Mouse (Mus musculus): ENCODE data around the gene Pde6d. TPM values are rescaled to one million over a fixed set of nuclear protein-coding genes. Genes with fewer than 3 reads are reported as not detected.

Gene Pde6d
- polyA plus RNA-seq (2014; fragmentation: Nextera tagmentation; extraction: Ambion mirVana), result 85.4 and 88.4 TPM in 2 replicates

GRCm38 (mm10) chr1:86582451-86583096 lies at the start of gene Pde6d, which contains the start of gene Cops7b:
Gene Pde6d, minus strand, starts transcription at chr1:86582629.
Gene Cops7b, plus strand, starts transcription at chr1:86582904.
- no peaks in the 10 kb centered on the region for H3K36me3 ChIP-seq (replicated peaks; ENCODE audit: control insufficient read depth, insufficient read depth, low read depth, low read length)
- H3K9me3 ChIP-seq (replicated peaks; ENCODE audit: control insufficient read depth, low read length), result no peaks in the 10 kb centered on the region
- H3K4me3 ChIP-seq (ENCODE audit: low read depth, low read length), result peak within 1 kb of the TSS; percentile 88
- peak within 1 kb of the TSS; percentile 79 for H3K4me2 ChIP-seq (ENCODE audit: low read depth, low read length)
- DNase-seq (ENCODE audit: low spot score) (peak; percentile 96), ATAC-seq (replicated peaks; ENCODE audit: insufficient number of reproducible peaks, low FRiP score, low TSS enrichment, low read depth) (peak; percentile 98)
- H3K27ac ChIP-seq (replicated peaks; ENCODE audit: low read depth, low read length), result no peak within 1 kb of the TSS
- WGBS, result 0% methylated on average over 26 of the region's 26 CpGs
- no peaks in the 10 kb centered on the region for H3K4me1 ChIP-seq (ENCODE audit: control insufficient read depth, insufficient read depth, low read length)
- peak within 1 kb of the TSS; percentile 88 for H3K9ac ChIP-seq (replicated peaks; ENCODE audit: low read length)
- no peaks in the 10 kb centered on the region for H3K27me3 ChIP-seq (ENCODE audit: control insufficient read depth, insufficient read depth, low read length)

DNA sequence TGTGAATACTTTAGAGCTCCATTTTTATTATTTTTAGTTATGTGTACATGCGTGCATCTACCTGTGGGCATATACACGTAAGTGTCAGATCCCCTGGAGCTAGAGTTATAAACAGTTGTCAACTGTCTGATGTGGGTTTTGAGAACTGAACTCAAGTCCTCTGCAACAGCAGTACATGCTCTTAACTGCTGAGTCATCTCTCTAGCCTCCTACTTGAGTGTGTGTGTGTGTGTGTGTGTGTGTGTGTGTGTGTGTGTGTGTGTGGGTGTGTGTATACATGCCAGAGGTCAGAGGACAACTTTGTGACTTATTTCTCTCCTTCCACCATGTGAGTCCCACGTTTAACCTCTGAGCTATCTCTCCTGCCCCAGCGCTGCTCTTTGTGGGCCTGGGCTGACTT lies 48.1 kb upstream of the Pde6d start:
- no peak overlapping the region for H3K27ac ChIP-seq (replicated peaks; ENCODE audit: low read depth, low read length)
- 82% methylated on average over 4 of the region's 4 CpGs for WGBS
- no peaks in the 10 kb centered on the region for H3K27me3 ChIP-seq (ENCODE audit: control insufficient read depth, insufficient read depth, low read length)

DNA sequence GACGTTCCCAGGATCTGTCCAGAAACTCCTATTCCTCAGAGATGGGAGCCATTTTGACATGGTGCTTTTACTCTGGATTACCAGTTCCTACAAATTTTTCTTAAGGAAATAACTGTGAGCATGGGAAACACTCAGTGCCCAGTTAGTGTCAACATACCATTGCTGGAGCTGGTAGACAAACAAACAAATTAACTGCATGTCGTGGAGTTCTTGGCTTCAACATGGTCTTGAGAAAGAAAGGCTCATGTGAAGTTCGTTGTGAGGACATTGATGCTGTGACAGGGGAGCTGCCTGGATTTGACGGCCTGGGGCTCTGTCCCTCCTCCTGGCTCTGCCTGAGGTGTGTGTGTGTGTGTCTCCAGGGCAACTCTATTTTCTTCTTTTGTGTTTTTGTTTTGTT lies 47.5 kb upstream of the Pde6d start:
- H3K9ac ChIP-seq (replicated peaks; ENCODE audit: low read length), result no peak overlapping the region
- 52% methylated on average over 4 of the region's 4 CpGs for WGBS
- no peaks in the 10 kb centered on the region for H3K27me3 ChIP-seq (ENCODE audit: control insufficient read depth, insufficient read depth, low read length)
- H3K4me1 ChIP-seq (ENCODE audit: control insufficient read depth, insufficient read depth, low read length), result no peaks in the 10 kb centered on the region
- no peak for DNase-seq (ENCODE audit: low spot score)
- no peak overlapping the region for H3K27ac ChIP-seq (replicated peaks; ENCODE audit: low read depth, low read length)
- no peaks in the 10 kb centered on the region for H3K36me3 ChIP-seq (replicated peaks; ENCODE audit: control insufficient read depth, insufficient read depth, low read depth, low read length)
- H3K4me2 ChIP-seq (ENCODE audit: low read depth, low read length), result no peak overlapping the region
- ATAC-seq (replicated peaks; ENCODE audit: insufficient number of reproducible peaks, low FRiP score, low TSS enrichment, low read depth), result no peak
- no peak overlapping the region for H3K4me3 ChIP-seq (ENCODE audit: low read depth, low read length)
- no peaks in the 10 kb centered on the region for H3K9me3 ChIP-seq (replicated peaks; ENCODE audit: control insufficient read depth, low read length)

More for the DNA sequence above, 48.1 kb upstream of the Pde6d start:
- no peak overlapping the region for H3K9ac ChIP-seq (replicated peaks; ENCODE audit: low read length)
- H3K4me2 ChIP-seq (ENCODE audit: low read depth, low read length), result no peak overlapping the region
- H3K36me3 ChIP-seq (replicated peaks; ENCODE audit: control insufficient read depth, insufficient read depth, low read depth, low read length), result no peaks in the 10 kb centered on the region
- H3K4me1 ChIP-seq (ENCODE audit: control insufficient read depth, insufficient read depth, low read length), result no peaks in the 10 kb centered on the region
- no peaks in the 10 kb centered on the region for H3K9me3 ChIP-seq (replicated peaks; ENCODE audit: control insufficient read depth, low read length)
- DNase-seq (ENCODE audit: low spot score) (no peak), ATAC-seq (replicated peaks; ENCODE audit: insufficient number of reproducible peaks, low FRiP score, low TSS enrichment, low read depth) (no peak)
- H3K4me3 ChIP-seq (ENCODE audit: low read depth, low read length), result no peak overlapping the region

- WGBS, result 74% methylated on average over 3 of the region's 3 CpGs
- Histone ChIP-seq H3K36me3 (replicated peaks; ENCODE audit: control insufficient read depth, insufficient read depth, low read depth, low read length) (no peaks in the 10 kb centered on the region), H3K4me3 (ENCODE audit: low read depth, low read length) (no peak overlapping the region), H3K9me3 (replicated peaks; ENCODE audit: control insufficient read depth, low read length) (no peaks in the 10 kb centered on the region), H3K27ac (replicated peaks; ENCODE audit: low read depth, low read length) (no peak overlapping the region), H3K9ac (replicated peaks; ENCODE audit: low read length) (no peak overlapping the region), H3K27me3 (ENCODE audit: control insufficient read depth, insufficient read depth, low read length) (no peaks in the 10 kb centered on the region), H3K4me2 (ENCODE audit: low read depth, low read length) (no peak overlapping the region), H3K4me1 (ENCODE audit: control insufficient read depth, insufficient read depth, low read length) (no peaks in the 10 kb centered on the region)
- ATAC-seq (replicated peaks; ENCODE audit: insufficient number of reproducible peaks, low FRiP score, low TSS enrichment, low read depth), result no peak
- DNase-seq (ENCODE audit: low spot score), result no peak
Observed at GRCm38 (mm10) chr1:86628270-86628669, 45.8 kb upstream of the Pde6d start.

GRCm38 (mm10) chr1:86623001-86624000 lies 40.9 kb upstream of the Pde6d start:
- no peak overlapping the region for H3K4me2 ChIP-seq (ENCODE audit: low read depth, low read length)
- whole genome bisulfite sequencing, result 72% methylated on average over 16 of the region's 16 CpGs

GRCm38 (mm10) chr1:86622296-86622695 lies 39.9 kb upstream of the Pde6d start:
- Histone ChIP-seq H3K4me1 (ENCODE audit: control insufficient read depth, insufficient read depth, low read length) (no peaks in the 10 kb centered on the region), H3K9me3 (replicated peaks; ENCODE audit: control insufficient read depth, low read length) (no peaks in the 10 kb centered on the region), H3K4me2 (ENCODE audit: low read depth, low read length) (no peak overlapping the region), H3K4me3 (ENCODE audit: low read depth, low read length) (no peak overlapping the region), H3K27ac (replicated peaks; ENCODE audit: low read depth, low read length) (no peak overlapping the region), H3K36me3 (replicated peaks; ENCODE audit: control insufficient read depth, insufficient read depth, low read depth, low read length) (no peaks in the 10 kb centered on the region), H3K27me3 (ENCODE audit: control insufficient read depth, insufficient read depth, low read length) (no peaks in the 10 kb centered on the region), H3K9ac (replicated peaks; ENCODE audit: low read length) (no peak overlapping the region)
- ATAC-seq (replicated peaks; ENCODE audit: insufficient number of reproducible peaks, low FRiP score, low TSS enrichment, low read depth) (no peak), DNase-seq (ENCODE audit: low spot score) (no peak)
- WGBS, result 69% methylated on average over 2 of the region's 2 CpGs

More at GRCm38 (mm10) chr1:86623001-86624000, 40.9 kb upstream of the Pde6d start:
- H3K27ac ChIP-seq (replicated peaks; ENCODE audit: low read depth, low read length), result no peak overlapping the region
- no peaks in the 10 kb centered on the region for H3K9me3 ChIP-seq (replicated peaks; ENCODE audit: control insufficient read depth, low read length)
- H3K27me3 ChIP-seq (ENCODE audit: control insufficient read depth, insufficient read depth, low read length), result no peaks in the 10 kb centered on the region
- no peak overlapping the region for H3K4me3 ChIP-seq (ENCODE audit: low read depth, low read length)
- H3K36me3 ChIP-seq (replicated peaks; ENCODE audit: control insufficient read depth, insufficient read depth, low read depth, low read length), result no peaks in the 10 kb centered on the region
- H3K4me1 ChIP-seq (ENCODE audit: control insufficient read depth, insufficient read depth, low read length), result no peaks in the 10 kb centered on the region
- DNase-seq (ENCODE audit: low spot score), result no peak
- ATAC-seq (replicated peaks; ENCODE audit: insufficient number of reproducible peaks, low FRiP score, low TSS enrichment, low read depth), result no peak
- no peak overlapping the region for H3K9ac ChIP-seq (replicated peaks; ENCODE audit: low read length)

- Histone ChIP-seq H3K9ac (replicated peaks; ENCODE audit: low read length) (no peak overlapping the region), H3K4me2 (ENCODE audit: low read depth, low read length) (no peak overlapping the region), H3K27ac (replicated peaks; ENCODE audit: low read depth, low read length) (no peak overlapping the region), H3K9me3 (replicated peaks; ENCODE audit: control insufficient read depth, low read length) (no peaks in the 10 kb centered on the region), H3K36me3 (replicated peaks; ENCODE audit: control insufficient read depth, insufficient read depth, low read depth, low read length) (no peaks in the 10 kb centered on the region), H3K4me1 (ENCODE audit: control insufficient read depth, insufficient read depth, low read length) (no peaks in the 10 kb centered on the region), H3K4me3 (ENCODE audit: low read depth, low read length) (no peak overlapping the region), H3K27me3 (ENCODE audit: control insufficient read depth, insufficient read depth, low read length) (no peaks in the 10 kb centered on the region)
- DNase-seq (ENCODE audit: low spot score) (peak; percentile 87), ATAC-seq (replicated peaks; ENCODE audit: insufficient number of reproducible peaks, low FRiP score, low TSS enrichment, low read depth) (no peak)
- WGBS, result 61% methylated on average over 10 of the region's 10 CpGs
Observed at GRCm38 (mm10) chr1:86618454-86619125, 36.2 kb upstream of the Pde6d start.
